Mouse (Mus musculus): ENCODE measurements around the gene Zfp663.

DNA sequence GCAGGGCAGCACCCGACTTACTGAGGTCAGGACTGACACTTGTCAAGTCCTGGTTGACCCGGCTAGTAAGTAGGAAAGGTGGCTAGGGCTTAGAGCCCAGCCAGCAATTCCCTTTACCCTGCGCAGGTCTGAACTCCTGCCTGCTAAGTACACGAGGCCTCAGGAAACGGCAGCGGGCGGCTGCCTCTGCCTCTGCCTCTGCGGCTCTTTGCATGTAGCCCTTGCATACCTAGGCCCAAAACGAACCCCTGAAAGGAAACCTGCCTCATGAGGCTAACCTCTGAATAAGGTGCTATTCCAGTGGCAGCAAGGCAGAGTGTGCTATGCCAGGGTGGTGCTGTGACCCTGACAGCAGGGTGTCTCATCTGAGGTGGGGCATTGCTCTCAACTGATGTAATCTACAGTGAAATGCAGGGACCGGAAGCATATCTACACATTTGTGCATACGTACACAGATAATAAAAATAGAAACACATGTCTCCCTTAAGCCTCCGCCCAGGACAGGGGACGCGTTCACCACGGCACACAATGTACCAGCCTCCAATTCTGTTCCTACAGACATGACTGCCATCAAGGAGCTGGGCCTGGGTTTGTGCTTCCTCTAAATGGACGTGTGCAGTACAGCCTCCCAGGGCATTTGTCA is 50.8 kb downstream of the Zfp663 start:
- TF ChIP-seq HCFC1 (IDR thresholded peaks at IDR 0.05; ENCODE audit: borderline replicate concordance, insufficient read depth, low read length) (no peak), CHD2 (IDR thresholded peaks at IDR 0.05; ENCODE audit: low read depth, low read length) (no peak), ZNF384 (IDR thresholded peaks at IDR 0.05; ENCODE audit: low read depth, low read length) (no peak), ZC3H11A (IDR thresholded peaks at IDR 0.05; ENCODE audit: borderline replicate concordance, low read depth, low read length) (no peak), MAFK (IDR thresholded peaks at IDR 0.05; ENCODE audit: insufficient read depth, low read depth, low read length) (no peak)
